Comparison of ENCODE assay signal across 9 mouse cellular contexts in genomic region chr10:127674794-127675522, GRCm38 (mm10). TPM values are rescaled to one million over a fixed set of nuclear protein-coding genes. Genes with fewer than 3 reads are reported as not detected.
DNase-seq lines count a peak whose midpoint lies in the region; ATAC-seq and TF ChIP-seq lines count a peak whose summit lies in the region.
"Had no signal": no experiment of that assay in that cellular context is flagged by ENCODE, and none has a peak within 500 bp of the region (broad histone marks: within the 10 kb centered on the region; RNA-seq: fewer than 3 reads in every experiment).

No protein-coding gene starts in this region.

- DNase-seq in 416B (ENCODE audit: low read depth): peak; percentile 94
- DNase-seq in R1 (ENCODE audit: low read depth, low spot score): peak; percentile 93
- DNase-seq in cerebellum, postnatal 4 days (ENCODE audit: low spot score in 2 of 2): peak; percentile 53 to 82
- DNase-seq in gastrocnemius, adult 8-10 months (ENCODE audit: low spot score in 2 of 2): peak; percentile 85 to 89
- DNase-seq in liver, embryonic 14.5 days (ENCODE audit: low read depth in 3 of 3, low spot score in 3 of 3): peak; percentile 60 to 66 (median 60)

- H3K27me3 ChIP-seq in kidney, embryonic 15.5 days: no peaks in the 10 kb centered on the region
- no peaks in the 10 kb centered on the region for H3K27me3 ChIP-seq in liver, embryonic 14.5 days (ENCODE audit: control insufficient read depth, insufficient read depth, low read length)
- H3K27me3 ChIP-seq in neural tube, embryonic 14.5 days (ENCODE audit: control insufficient read depth, insufficient read depth, low read length): no peaks in the 10 kb centered on the region
- no peaks in the 10 kb centered on the region for H3K27me3 ChIP-seq in testis, adult 2 months (ENCODE audit: control insufficient read depth, insufficient read depth, low read length)

- H3K9ac ChIP-seq in kidney, embryonic 15.5 days: no peak overlapping the region
- no peak overlapping the region for H3K9ac ChIP-seq in liver, embryonic 14.5 days (replicated peaks)
- H3K9ac ChIP-seq in neural tube, embryonic 14.5 days (replicated peaks; ENCODE audit: low read depth, low read length): no peak overlapping the region

- 85% methylated on average over 8 of the region's 8 CpGs for WGBS in kidney, embryonic 15.5 days
- 83% methylated on average over 8 of the region's 8 CpGs for WGBS in liver, embryonic 14.5 days (ENCODE audit: insufficient replicate concordance)
- 87% methylated on average over 8 of the region's 8 CpGs for WGBS in neural tube, embryonic 14.5 days

- H3K4me1 ChIP-seq in kidney, embryonic 15.5 days: peaks cover 23% of the 10 kb centered on the region
- peaks cover 4 to 6% of the 10 kb centered on the region in 2 experiments for H3K4me1 ChIP-seq in liver, embryonic 14.5 days (replicated peaks; ENCODE audit: control insufficient read depth in 2 of 2, insufficient read depth in 2 of 2, low read length in 1 of 2)
- H3K4me1 ChIP-seq in neural tube, embryonic 14.5 days (ENCODE audit: control insufficient read depth, insufficient read depth, low read length): peaks cover 4% of the 10 kb centered on the region; the same call in 1 of the 2 replicates
- peaks cover 4% of the 10 kb centered on the region for H3K4me1 ChIP-seq in testis, adult 2 months (ENCODE audit: control insufficient read depth, insufficient read depth, low read length)

- no peak for ATAC-seq in kidney, embryonic 15.5 days (replicated peaks; ENCODE audit: low FRiP score)
- peak; percentile 1; the same call in 1 of the 2 replicates for ATAC-seq in liver, embryonic 14.5 days (ENCODE audit: insufficient read depth)
- peak; percentile 18; the same call in 1 of the 2 replicates for ATAC-seq in neural tube, embryonic 14.5 days (ENCODE audit: low read depth)

- no peak for TF ChIP-seq POLR2A in testis, adult 2 months (IDR thresholded peaks at IDR 0.05; ENCODE audit: control insufficient read depth, low read depth, low read length)

- no peak overlapping the region for H3K4me3 ChIP-seq in kidney, embryonic 15.5 days (replicated peaks)
- no peak overlapping the region for H3K4me3 ChIP-seq in liver, embryonic 14.5 days (ENCODE audit: insufficient read depth in 1 of 2, low read depth in 2 of 2, low read length in 2 of 2)
- no peak overlapping the region for H3K4me3 ChIP-seq in neural tube, embryonic 14.5 days (ENCODE audit: low read depth, low read length)
- H3K4me3 ChIP-seq in testis, adult 2 months (ENCODE audit: control insufficient read depth, low read depth, low read length): peak overlapping the region; percentile 81

- peak overlapping the region; percentile 71; the same call in 1 of the 2 replicates for H3K27ac ChIP-seq in kidney, embryonic 15.5 days
- H3K27ac ChIP-seq in liver, embryonic 14.5 days: no peak overlapping the region
- no peak overlapping the region for H3K27ac ChIP-seq in neural tube, embryonic 14.5 days (ENCODE audit: low read depth, low read length)
- H3K27ac ChIP-seq in testis, adult 2 months (ENCODE audit: control insufficient read depth, insufficient read depth, low read depth, low read length): peak overlapping the region; percentile 82

- no peak overlapping the region for H3K4me2 ChIP-seq in kidney, embryonic 15.5 days
- no peak overlapping the region for H3K4me2 ChIP-seq in liver, embryonic 14.5 days (ENCODE audit: low read depth)
- no peak overlapping the region for H3K4me2 ChIP-seq in neural tube, embryonic 14.5 days (ENCODE audit: low read depth, low read length)

- TF ChIP-seq CTCF in liver, embryonic 14.5 days (IDR thresholded peaks at IDR 0.05; ENCODE audit: low read depth): peak; percentile 99
- TF ChIP-seq CTCF in testis, adult 2 months (IDR thresholded peaks at IDR 0.05; ENCODE audit: control insufficient read depth, insufficient read depth, insufficient replicate concordance, low read depth, low read length): peak; percentile 68; the same call in 1 of the 2 replicates

- no peaks in the 10 kb centered on the region for H3K36me3 ChIP-seq in kidney, embryonic 15.5 days
- no peaks in the 10 kb centered on the region for H3K36me3 ChIP-seq in liver, embryonic 14.5 days (replicated peaks; ENCODE audit: control insufficient read depth, insufficient read depth, low read depth)
- H3K36me3 ChIP-seq in neural tube, embryonic 14.5 days (ENCODE audit: control insufficient read depth, insufficient read depth, low read length): no peaks in the 10 kb centered on the region
- peaks cover 4% of the 10 kb centered on the region; the same call in 1 of the 2 replicates for H3K36me3 ChIP-seq in testis, adult 2 months (ENCODE audit: control insufficient read depth, insufficient read depth, low read length)

- H3K9me3 ChIP-seq in kidney, embryonic 15.5 days (replicated peaks): no peaks in the 10 kb centered on the region
- H3K9me3 ChIP-seq in liver, embryonic 14.5 days (ENCODE audit: control insufficient read depth, low read length): no peaks in the 10 kb centered on the region
- no peaks in the 10 kb centered on the region for H3K9me3 ChIP-seq in neural tube, embryonic 14.5 days (ENCODE audit: control insufficient read depth, low read length)

- 0 out of 2 replicates have a peak, but pooled peaks have one; percentile 6 for TF ChIP-seq EP300 in liver, embryonic 14.5 days (IDR thresholded peaks at IDR 0.05; ENCODE audit: low read depth)

RNA-seq across cellular contexts. Expression of gene Nab2, which starts 6.6 kb away (rescaled TPM):
- total RNA-seq in gastrocnemius, adult 8-10 months (2022): 1 to 10 TPM; 2.1 to 3.6 (median 2.8) TPM
- 27.1 and 30.8 TPM in 2 replicates for polyA plus RNA-seq in kidney, embryonic 15.5 days (2015; fragmentation: Nextera tagmentation; extraction: Ambion mirVana)
- polyA plus RNA-seq in liver, embryonic 14.5 days (2012; rRNA removed): 4.0 and 4.1 TPM in 2 replicates
- 0.88 and 1.1 TPM in 2 replicates for polyA plus RNA-seq in liver, embryonic 14.5 days (2014; fragmentation: Nextera tagmentation; extraction: Ambion mirVana)
- polyA plus RNA-seq in neural tube, embryonic 14.5 days (2014; fragmentation: Nextera tagmentation; extraction: Ambion mirVana): 0.79 and 2.2 TPM in 2 replicates
- 24.6 and 26.2 TPM in 2 replicates for polyA plus RNA-seq in testis, adult 2 months (2012; rRNA removed)

RNA-seq across cellular contexts. Expression of gene Nemp1, which starts 8.3 kb away (rescaled TPM):
- 1 to 10 TPM; 2.0 to 2.6 (median 2.3) TPM for total RNA-seq in gastrocnemius, adult 8-10 months (2022)
- 10.9 TPM in 2 replicates for polyA plus RNA-seq in kidney, embryonic 15.5 days (2015; fragmentation: Nextera tagmentation; extraction: Ambion mirVana)
- 5.0 and 5.5 TPM in 2 replicates for polyA plus RNA-seq in liver, embryonic 14.5 days (2012; rRNA removed)
- polyA plus RNA-seq in liver, embryonic 14.5 days (2014; fragmentation: Nextera tagmentation; extraction: Ambion mirVana): 5.6 and 5.7 TPM in 2 replicates
- polyA plus RNA-seq in neural tube, embryonic 14.5 days (2014; fragmentation: Nextera tagmentation; extraction: Ambion mirVana): 3.0 and 3.4 TPM in 2 replicates
- polyA plus RNA-seq in testis, adult 2 months (2012; rRNA removed): 46.8 and 58.1 TPM in 2 replicates

RNA-seq across cellular contexts. Expression of gene Myo1a, which starts 30.0 kb away (rescaled TPM):
- not detected for total RNA-seq in gastrocnemius, adult 8-10 months (2022)
- 0.65 and 0.81 TPM in 2 replicates for polyA plus RNA-seq in kidney, embryonic 15.5 days (2015; fragmentation: Nextera tagmentation; extraction: Ambion mirVana)
- 0.25 and 0.30 TPM in 2 replicates for polyA plus RNA-seq in liver, embryonic 14.5 days (2012; rRNA removed)
- polyA plus RNA-seq in liver, embryonic 14.5 days (2014; fragmentation: Nextera tagmentation; extraction: Ambion mirVana): 0.06 and 0.19 TPM in 2 replicates
- 0.28 and 1.1 TPM in 2 replicates for polyA plus RNA-seq in neural tube, embryonic 14.5 days (2014; fragmentation: Nextera tagmentation; extraction: Ambion mirVana)
- 18.5 and 19.1 TPM in 2 replicates for polyA plus RNA-seq in testis, adult 2 months (2012; rRNA removed)

RNA-seq across cellular contexts. Expression of gene Stat6, which starts 32.2 kb away (rescaled TPM):
- 10 to 100 TPM; 14.1 to 15.3 (median 14.2) TPM for total RNA-seq in gastrocnemius, adult 8-10 months (2022)
- polyA plus RNA-seq in kidney, embryonic 15.5 days (2015; fragmentation: Nextera tagmentation; extraction: Ambion mirVana): 26.5 and 27.2 TPM in 2 replicates
- polyA plus RNA-seq in liver, embryonic 14.5 days (2012; rRNA removed): 10.9 TPM in 2 replicates
- 10.2 and 12.4 TPM in 2 replicates for polyA plus RNA-seq in liver, embryonic 14.5 days (2014; fragmentation: Nextera tagmentation; extraction: Ambion mirVana)
- 1.8 and 5.3 TPM in 2 replicates for polyA plus RNA-seq in neural tube, embryonic 14.5 days (2014; fragmentation: Nextera tagmentation; extraction: Ambion mirVana)
- 3.9 and 5.9 TPM in 2 replicates for polyA plus RNA-seq in testis, adult 2 months (2012; rRNA removed)

RNA-seq across cellular contexts. Expression of gene Tac2, which starts 49.3 kb away (rescaled TPM):
- total RNA-seq in gastrocnemius, adult 8-10 months (2022): not detected
- polyA plus RNA-seq in kidney, embryonic 15.5 days (2015; fragmentation: Nextera tagmentation; extraction: Ambion mirVana): 2.2 and 2.3 TPM in 2 replicates
- polyA plus RNA-seq in liver, embryonic 14.5 days (2012; rRNA removed): 20.7 and 27.9 TPM in 2 replicates
- 26.8 and 31.3 TPM in 2 replicates for polyA plus RNA-seq in liver, embryonic 14.5 days (2014; fragmentation: Nextera tagmentation; extraction: Ambion mirVana)
- 0.32 TPM in 1 of 2 replicates, not detected in the other for polyA plus RNA-seq in neural tube, embryonic 14.5 days (2014; fragmentation: Nextera tagmentation; extraction: Ambion mirVana)
- not detected in 2 replicates for polyA plus RNA-seq in testis, adult 2 months (2012; rRNA removed)
- total RNA-seq: gastrocnemius, postnatal 36 days had no signal

Comparison
In these comparisons a context has a peak if more than half of its experiments do, and no peak if none do; other contexts are left out.
1. H3K27ac ChIP-seq: peak in kidney, embryonic 15.5 days (single experiment) and testis, adult 2 months (single experiment); none in liver, embryonic 14.5 days (single experiment) and neural tube, embryonic 14.5 days (single experiment).
2. Peak in every context shown above with its lines, with median percentiles within 50 percentile points of each other: DNase-seq.